Mouse (Mus musculus): ENCODE measurements around the gene Gtf3c2. TPM values are rescaled to one million over a fixed set of nuclear protein-coding genes. Genes with fewer than 3 reads are reported as not detected.

Gene Gtf3c2
- polyA plus RNA-seq, 1 experiment from 2014 or later: 63.0 TPM

GRCm38 (mm10) chr5:31154152-31154553 lies 25.8 kb downstream of the Gtf3c2 start, which contains the start of gene Mpv17:
Gene Mpv17, minus strand, starts transcription at chr5:31154251.
- peak; percentile 70 for DNase-seq (ENCODE audit: low read depth, low spot score)
- ChIA-PET CTCF (interaction anchor here (1.8 kb wide), 1 partner anchor 9 kb away, joined by 5 read pairs; no protein-coding TSS in a partner anchor), POLR2A (interaction anchor here (0.6 to 1.0 kb wide), 3 partner anchors 16 to 39 kb away, joined by 3 read pairs; partner anchors contain the start of genes Eif2b4, Gm29609, Gtf3c2 and Snx17)
- no peaks in the 10 kb centered on the region for H3K27me3 ChIP-seq
- ATAC-seq: peak; percentile 75
- no peak for TF ChIP-seq CTCF (IDR thresholded peaks at IDR 0.05)
- in situ Hi-C loops (cut with MboI; ENCODE audit: low pct_unique_long_range_greater_than_20kb): no loop called here

- no peak for DNase-seq (ENCODE audit: low read depth, low spot score)
- in situ Hi-C loops (cut with MboI; ENCODE audit: low pct_unique_long_range_greater_than_20kb): no loop called here
- peak; percentile 8 for ATAC-seq
- POLR2A ChIA-PET: interaction anchor here (0.6 to 2.0 kb wide), 4 partner anchors 9 to 248 kb away, joined by 3 to 5 read pairs (median 4); partner anchors contain the start of genes Eif2b4, Gm29609, Gtf3c2 and Snx17
- no peaks in the 10 kb centered on the region for H3K27me3 ChIP-seq
- CTCF ChIA-PET: interaction anchor here (1.8 kb wide), 1 partner anchor 9 kb away, joined by 5 read pairs; no protein-coding TSS in a partner anchor
- no peak for TF ChIP-seq CTCF (IDR thresholded peaks at IDR 0.05)
Measured at GRCm38 (mm10) chr5:31153516-31154151, 26.3 kb downstream of the Gtf3c2 start.

GRCm38 (mm10) chr5:31151746-31152145 lies 28.2 kb downstream of the Gtf3c2 start:
- ChIA-PET POLR2A (interaction anchor here (0.6 to 2.0 kb wide), 4 partner anchors 11 to 97 kb away, joined by 3 to 5 read pairs (median 3); partner anchors contain the start of gene Zfp513), CTCF (interaction anchor here (0.8 to 2.2 kb wide), 4 partner anchors 13 to 41 kb away, joined by 3 to 11 read pairs (median 6); partner anchors contain the start of genes Gm29609, Gtf3c2 and Ucn)
- H3K27me3 ChIP-seq: no peaks in the 10 kb centered on the region
- ATAC-seq (peak; percentile 48), DNase-seq (ENCODE audit: low read depth, low spot score) (peak; percentile 91)
- no peak for TF ChIP-seq CTCF (IDR thresholded peaks at IDR 0.05)
- in situ Hi-C loops (cut with MboI; ENCODE audit: low pct_unique_long_range_greater_than_20kb): no loop called here

GRCm38 (mm10) chr5:31149781-31150180 lies 30.2 kb downstream of the Gtf3c2 start:
- POLR2A ChIA-PET: interaction anchor here (0.6 kb wide), 1 partner anchor 326 kb away, joined by 3 read pairs; no protein-coding TSS in a partner anchor

DNA sequence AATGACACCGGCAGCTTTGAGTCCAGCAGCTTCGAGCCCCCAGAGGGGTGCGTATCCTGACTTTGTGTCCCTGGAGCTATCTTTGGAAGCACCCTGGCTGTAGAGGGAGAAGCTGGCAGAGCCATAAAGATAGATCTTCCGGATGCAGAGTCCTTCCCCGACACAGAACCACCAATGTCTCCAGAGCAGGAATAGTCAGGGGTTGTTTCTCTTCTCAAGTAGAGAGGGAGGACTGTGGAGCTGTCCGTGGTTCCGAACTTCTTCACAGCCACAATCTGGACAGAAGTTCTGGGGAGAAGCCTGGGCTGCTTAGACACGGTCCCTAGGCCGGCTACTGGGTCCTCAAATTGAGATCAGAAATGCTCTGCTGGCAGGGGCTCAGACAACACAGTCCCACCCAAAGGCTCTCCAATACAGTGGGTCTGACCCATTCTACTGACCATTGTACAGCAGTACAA lies 40.9 kb downstream of the Gtf3c2 start:
- peaks cover 41% of the 10 kb centered on the region for H3K27me3 ChIP-seq
- DNase-seq (ENCODE audit: low read depth, low spot score): no peak
- ATAC-seq: peak; percentile 30
- POLR2A ChIA-PET: no interaction called here
- in situ Hi-C loops (cut with MboI; ENCODE audit: low pct_unique_long_range_greater_than_20kb): no loop called here
- TF ChIP-seq CTCF (IDR thresholded peaks at IDR 0.05): no peak
- CTCF ChIA-PET: interaction anchor here (1.7 kb wide), 1 partner anchor 12 kb away, joined by 6 read pairs; no protein-coding TSS in a partner anchor

More at GRCm38 (mm10) chr5:31149781-31150180, 30.2 kb downstream of the Gtf3c2 start:
- CTCF ChIA-PET: no interaction called here
- in situ Hi-C loops (cut with MboI; ENCODE audit: low pct_unique_long_range_greater_than_20kb): no loop called here
- no peaks in the 10 kb centered on the region for H3K27me3 ChIP-seq
- ATAC-seq (no peak), DNase-seq (ENCODE audit: low read depth, low spot score) (no peak)
- TF ChIP-seq CTCF (IDR thresholded peaks at IDR 0.05): no peak

- H3K27me3 ChIP-seq: peaks cover 41% of the 10 kb centered on the region
- POLR2A ChIA-PET: no interaction called here
- CTCF ChIA-PET: interaction anchor here (1.7 kb wide), 1 partner anchor 13 kb away, joined by 6 read pairs; no protein-coding TSS in a partner anchor
- TF ChIP-seq CTCF (IDR thresholded peaks at IDR 0.05): no peak
- in situ Hi-C loops (cut with MboI; ENCODE audit: low pct_unique_long_range_greater_than_20kb): no loop called here
- DNase-seq (ENCODE audit: low read depth, low spot score) (no peak), ATAC-seq (peak; percentile 31)
Measured at GRCm38 (mm10) chr5:31138241-31138967, 41.5 kb downstream of the Gtf3c2 start, which contains the start of gene Ucn. Gene Ucn, minus strand, starts transcription at chr5:31138829.

- ATAC-seq (no peak), DNase-seq (ENCODE audit: low read depth, low spot score) (no peak)
- in situ Hi-C loops (cut with MboI; ENCODE audit: low pct_unique_long_range_greater_than_20kb): no loop called here
- ChIA-PET CTCF (interaction anchor here (1.2 to 1.7 kb wide), 2 partner anchors 14 kb away, joined by 3 to 6 read pairs; no protein-coding TSS in a partner anchor), POLR2A (no interaction called here)
- peaks cover 41% of the 10 kb centered on the region for H3K27me3 ChIP-seq
- no peak for TF ChIP-seq CTCF (IDR thresholded peaks at IDR 0.05)
Measured at GRCm38 (mm10) chr5:31137658-31138057, 42.3 kb downstream of the Gtf3c2 start.

DNA sequence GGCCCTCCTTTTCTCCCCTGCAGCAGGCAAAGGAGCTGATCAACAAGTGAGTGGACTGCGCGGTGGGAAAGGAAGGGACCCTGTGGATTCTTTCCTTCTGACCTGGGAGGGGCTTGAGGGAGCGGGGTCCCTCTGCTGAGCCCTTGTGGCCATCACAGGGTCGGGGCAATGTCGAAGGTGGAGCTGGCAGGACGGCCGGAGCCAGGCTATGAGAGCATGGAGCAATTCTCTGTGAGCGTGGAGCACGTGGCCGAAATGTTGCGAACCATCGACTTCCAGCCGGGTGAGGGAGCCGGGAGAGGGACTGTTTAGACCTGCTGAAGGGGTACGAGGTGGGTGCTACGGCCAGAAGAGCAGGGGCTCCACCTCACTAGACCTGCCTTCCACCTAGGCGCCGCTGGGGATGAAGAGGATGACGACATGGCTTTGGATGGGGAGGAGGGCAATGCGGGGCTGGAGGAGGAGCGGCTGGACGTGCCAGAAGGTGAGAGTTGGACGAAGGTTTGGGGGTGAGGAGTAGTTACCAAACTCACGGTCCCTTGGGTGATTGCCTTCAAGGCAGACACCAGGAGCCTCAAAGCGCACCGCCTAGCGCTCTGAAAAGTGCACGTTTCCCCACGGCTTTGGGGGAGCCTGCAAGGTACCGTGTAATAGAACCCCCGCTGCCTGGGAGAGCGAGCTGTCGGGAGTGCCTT lies 43.1 kb downstream of the Gtf3c2 start:
- no peak for TF ChIP-seq CTCF (IDR thresholded peaks at IDR 0.05)
- no peak for ATAC-seq
- ChIA-PET CTCF (interaction anchor here (1.2 kb wide), 1 partner anchor 15 kb away, joined by 3 read pairs; no protein-coding TSS in a partner anchor), POLR2A (no interaction called here)
- H3K27me3 ChIP-seq: peaks cover 44% of the 10 kb centered on the region
- in situ Hi-C loops (cut with MboI; ENCODE audit: low pct_unique_long_range_greater_than_20kb): no loop called here
- DNase-seq (ENCODE audit: low read depth, low spot score): no peak

GRCm38 (mm10) chr5:31126050-31126449 lies 53.9 kb downstream of the Gtf3c2 start:
- in situ Hi-C loops (cut with MboI; ENCODE audit: low pct_unique_long_range_greater_than_20kb): no loop called here
- POLR2A ChIA-PET: no interaction called here
- no peak for ATAC-seq
- CTCF ChIA-PET: interaction anchor here (1.3 kb wide), 1 partner anchor 167 kb away, joined by 3 read pairs; no protein-coding TSS in a partner anchor
- peaks cover 35% of the 10 kb centered on the region for H3K27me3 ChIP-seq
- no peak for TF ChIP-seq CTCF (IDR thresholded peaks at IDR 0.05)
- no peak for DNase-seq (ENCODE audit: low read depth, low spot score)

GRCm38 (mm10) chr5:31123481-31123880 lies 56.5 kb downstream of the Gtf3c2 start:
- ATAC-seq: no peak
- ChIA-PET CTCF (interaction anchor here (1.7 kb wide), 2 partner anchors 12 to 17 kb away, joined by 3 to 5 read pairs; no protein-coding TSS in a partner anchor), POLR2A (interaction anchor here (0.6 kb wide), 1 partner anchor 29 kb away, joined by 3 read pairs; no protein-coding TSS in a partner anchor)
- DNase-seq (ENCODE audit: low read depth, low spot score): no peak
- in situ Hi-C loops (cut with MboI; ENCODE audit: low pct_unique_long_range_greater_than_20kb): no loop called here
- H3K27me3 ChIP-seq: peaks cover 24% of the 10 kb centered on the region
- no peak for TF ChIP-seq CTCF (IDR thresholded peaks at IDR 0.05)
